Mouse (Mus musculus) cerebellum, postnatal 10 days (tissue): Measurements from ENCODE around the gene Fgf4.

Experiments used
- DNase-seq, 2 experiments: peaks; one replicate each; pipeline ENCODE4 v3.0.0; 2021; ENCODE audit warnings: mixed read lengths in 2 of 2

Fgf4 gene

GRCm38 (mm10) chr7:144847067-144847466, at the start of gene Fgf4:
Gene Fgf4 (plus strand): TSS chr7:144847367.
- no peak for DNase-seq

DNA sequence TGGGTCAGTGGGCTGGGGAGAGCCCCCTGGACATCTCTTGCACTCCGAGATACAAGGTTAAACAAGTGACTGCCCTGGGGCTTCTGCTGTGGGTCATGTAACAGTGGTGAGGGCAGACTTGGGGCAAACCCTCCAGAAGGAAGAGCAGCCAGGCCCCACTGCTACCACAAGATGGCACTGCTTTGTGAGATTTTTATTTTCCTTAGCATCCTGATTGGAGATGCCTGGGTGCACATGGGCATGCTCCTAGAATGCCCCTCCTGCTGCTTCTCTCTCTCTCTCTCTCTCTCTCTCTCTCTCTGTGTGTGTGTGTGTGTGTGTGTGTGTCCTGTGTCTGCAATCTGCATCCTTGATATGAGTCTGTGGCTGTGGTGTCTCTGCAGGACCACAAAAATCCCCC, 48.7 kb upstream of the Fgf4 start:
- peak; percentile 66 to 70 for DNase-seq

GRCm38 (mm10) chr7:144807036-144807435, 40.1 kb upstream of the Fgf4 start:
- no peak for DNase-seq

DNA sequence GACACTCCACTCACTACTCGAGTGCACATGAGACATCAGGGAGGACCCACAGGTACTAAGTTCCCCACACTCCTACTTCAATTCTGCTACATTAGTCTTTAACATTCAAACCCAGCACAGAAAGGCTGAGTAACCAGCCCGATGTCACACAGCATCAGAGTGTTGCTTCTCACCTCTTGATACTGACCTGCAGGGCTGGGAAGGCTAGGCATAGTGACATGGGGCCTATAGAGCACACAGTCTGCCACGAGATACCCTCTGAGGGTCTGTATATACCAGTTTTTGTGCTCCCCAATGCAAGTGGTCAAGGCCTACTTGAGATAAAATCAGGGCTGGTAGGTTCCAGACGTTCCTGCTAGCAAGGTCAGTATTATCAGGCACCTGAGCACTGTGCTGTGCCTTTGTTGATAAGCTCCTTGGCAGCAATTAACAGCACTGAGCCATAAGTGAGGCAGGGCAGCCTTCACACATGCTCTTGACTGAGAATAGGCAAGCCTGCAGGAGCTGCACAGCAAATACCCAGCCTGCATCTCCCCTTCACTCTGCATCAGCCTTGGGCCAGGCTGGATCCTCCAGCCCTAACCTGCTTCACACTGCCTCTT, 39.1 kb upstream of the Fgf4 start:
- no peak for DNase-seq

GRCm38 (mm10) chr7:144811521-144811920, 35.6 kb upstream of the Fgf4 start:
- DNase-seq: no peak

DNA sequence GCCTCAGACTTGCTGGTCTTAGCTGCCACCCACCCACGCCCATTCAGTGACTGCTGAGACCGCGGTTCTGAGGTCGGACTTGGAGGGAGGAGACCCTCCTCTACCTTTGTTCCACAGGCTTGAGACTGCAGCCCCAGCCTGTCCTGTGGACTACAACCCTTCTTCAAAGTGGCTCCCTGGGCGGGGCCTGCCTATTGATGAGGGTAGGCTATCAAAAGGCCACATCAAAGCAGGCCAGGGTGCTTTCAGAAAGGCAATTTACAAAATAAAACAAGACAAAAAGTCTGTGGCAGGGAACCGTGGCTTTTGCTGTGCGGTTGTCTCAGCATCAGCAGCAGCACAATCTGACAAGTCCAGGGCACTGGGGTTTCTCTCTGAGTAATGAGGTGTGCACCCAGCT, 25.3 kb upstream of the Fgf4 start:
- no peak for DNase-seq

DNA sequence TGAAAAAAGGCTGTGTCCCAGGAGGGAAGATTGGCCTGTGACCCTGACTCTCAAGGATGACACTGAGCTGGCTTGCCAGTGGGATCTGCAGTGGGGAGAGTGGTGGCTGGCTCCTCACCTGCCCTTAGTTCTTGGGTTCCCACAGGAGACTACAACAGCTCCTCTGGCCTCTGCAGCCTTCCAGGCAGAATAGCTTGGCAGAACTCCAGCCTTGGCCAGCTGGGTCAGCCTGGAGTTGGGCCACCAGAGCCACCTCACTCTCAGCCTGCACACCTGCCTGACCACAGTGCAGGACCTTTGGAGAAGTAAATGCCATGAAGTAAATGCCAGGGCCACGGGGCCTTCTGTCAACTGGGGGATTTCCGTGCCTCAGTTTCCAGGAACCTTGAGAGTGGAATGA, 23.2 kb upstream of the Fgf4 start:
- peak; percentile 62 to 63 for DNase-seq

GRCm38 (mm10) chr7:144828369-144828768, 18.8 kb upstream of the Fgf4 start:
- DNase-seq: no peak

DNA sequence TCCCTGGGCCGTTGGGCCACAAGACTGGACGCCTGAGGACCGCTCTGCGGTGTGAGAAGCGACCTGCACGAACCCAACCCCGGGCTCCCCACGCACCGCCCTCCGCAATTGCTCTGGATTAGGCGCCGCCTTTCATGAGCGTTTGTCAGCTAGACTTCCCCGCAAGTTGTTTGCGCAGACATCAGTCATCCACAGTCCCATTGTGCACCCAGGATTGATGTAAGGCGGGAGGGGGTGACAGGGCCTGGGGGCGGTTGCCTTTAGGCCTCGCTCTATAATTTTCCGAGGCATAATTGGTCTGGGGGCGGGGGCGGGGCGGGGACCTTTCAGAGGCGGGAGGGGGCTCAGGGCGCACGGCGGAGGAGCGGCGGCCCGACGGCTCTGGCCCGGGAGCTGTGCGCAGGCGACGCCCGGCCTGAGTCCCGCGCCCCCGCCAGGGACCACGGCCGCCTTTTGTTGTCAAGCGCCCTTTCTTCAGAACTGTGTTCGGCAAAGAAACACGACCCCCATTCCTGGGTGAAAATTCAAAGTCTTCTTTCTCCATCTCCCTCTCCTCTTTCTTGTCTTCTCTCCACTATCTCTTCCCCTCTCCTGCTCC, 9.2 kb upstream of the Fgf4 start, which contains the start of gene Fgf3:
Gene Fgf3 (plus strand): TSS at position 193 of the 598 bp plus-strand sequence.
- no peak for DNase-seq

- DNase-seq: peak; percentile 49 to 51
These were observed 8.4 kb upstream of the Fgf4 start for GRCm38 (mm10) chr7:144838522-144839503.

DNA sequence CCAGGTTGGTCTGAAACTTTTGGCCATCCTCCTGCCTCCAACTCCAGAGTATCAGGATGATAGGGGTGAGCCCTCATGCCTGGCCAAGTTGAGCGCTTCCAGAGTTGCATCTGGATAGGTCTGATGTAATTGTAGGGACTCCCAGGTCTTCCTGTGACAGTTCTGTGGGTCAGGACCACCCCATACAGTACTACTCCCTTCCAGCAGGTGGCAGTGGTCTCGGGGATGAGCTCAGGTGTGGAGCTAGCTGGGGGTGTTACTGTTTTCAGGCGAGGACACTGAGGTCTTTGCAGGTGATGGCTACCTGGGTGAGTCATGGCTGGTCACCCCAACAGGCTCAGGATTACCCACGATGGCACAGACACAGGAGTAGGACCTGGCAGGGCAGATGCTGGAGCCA, 1.0 kb upstream of the Fgf4 start:
- peak; percentile 59 to 62 for DNase-seq

DNA sequence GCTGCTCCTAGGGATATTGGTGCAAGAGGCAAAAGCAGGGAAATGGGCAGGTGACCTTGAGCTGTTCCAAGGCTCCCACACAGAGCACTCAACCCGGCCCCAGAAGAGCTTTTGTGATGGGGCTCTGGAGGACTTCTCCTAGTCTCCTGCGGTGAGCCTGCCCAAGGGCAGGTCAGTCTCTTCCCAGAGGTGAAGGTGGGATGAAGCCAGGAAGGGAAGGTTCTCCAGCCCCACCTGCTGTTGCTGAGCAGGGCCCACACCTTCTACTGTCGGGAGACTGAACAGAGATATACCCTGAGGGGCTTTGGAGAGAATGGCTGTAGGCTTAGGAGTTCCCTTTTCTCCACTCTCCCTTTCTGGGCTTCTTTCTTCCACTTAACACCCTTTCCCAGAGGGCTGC, 4.2 kb downstream of the Fgf4 start:
- no peak for DNase-seq

GRCm38 (mm10) chr7:144854966-144855365, 7.8 kb downstream of the Fgf4 start:
- DNase-seq: no peak

GRCm38 (mm10) chr7:144857158-144857557, 10.0 kb downstream of the Fgf4 start:
- DNase-seq: no peak

DNA sequence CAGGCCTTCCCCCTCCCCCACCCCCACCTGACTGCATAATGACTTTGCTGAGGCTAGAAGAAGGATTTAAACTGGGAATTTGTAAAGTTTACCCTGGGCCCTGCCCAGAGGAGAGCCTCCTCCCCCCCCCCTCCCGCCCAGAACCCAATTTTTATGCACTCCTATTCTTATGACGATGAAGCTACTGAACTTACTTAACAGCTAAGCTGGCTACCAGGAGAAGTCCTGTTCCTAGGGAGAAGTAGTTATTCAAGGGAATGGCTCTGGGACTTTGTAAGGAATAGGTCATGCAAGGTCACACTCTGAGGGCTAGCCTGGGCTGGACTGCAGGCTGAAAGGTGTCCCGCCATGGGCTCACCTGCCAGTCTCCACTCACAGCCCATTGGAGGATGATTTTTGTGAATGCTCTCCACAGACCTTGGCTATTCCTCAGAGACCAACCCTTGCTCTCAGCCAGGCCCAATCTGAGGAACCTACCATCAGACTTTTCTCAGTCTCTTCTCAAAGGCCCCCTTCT, 10.7 kb downstream of the Fgf4 start:
- no peak for DNase-seq

- no peak for DNase-seq
These were observed 11.5 kb downstream of the Fgf4 start for GRCm38 (mm10) chr7:144858702-144859101.

DNA sequence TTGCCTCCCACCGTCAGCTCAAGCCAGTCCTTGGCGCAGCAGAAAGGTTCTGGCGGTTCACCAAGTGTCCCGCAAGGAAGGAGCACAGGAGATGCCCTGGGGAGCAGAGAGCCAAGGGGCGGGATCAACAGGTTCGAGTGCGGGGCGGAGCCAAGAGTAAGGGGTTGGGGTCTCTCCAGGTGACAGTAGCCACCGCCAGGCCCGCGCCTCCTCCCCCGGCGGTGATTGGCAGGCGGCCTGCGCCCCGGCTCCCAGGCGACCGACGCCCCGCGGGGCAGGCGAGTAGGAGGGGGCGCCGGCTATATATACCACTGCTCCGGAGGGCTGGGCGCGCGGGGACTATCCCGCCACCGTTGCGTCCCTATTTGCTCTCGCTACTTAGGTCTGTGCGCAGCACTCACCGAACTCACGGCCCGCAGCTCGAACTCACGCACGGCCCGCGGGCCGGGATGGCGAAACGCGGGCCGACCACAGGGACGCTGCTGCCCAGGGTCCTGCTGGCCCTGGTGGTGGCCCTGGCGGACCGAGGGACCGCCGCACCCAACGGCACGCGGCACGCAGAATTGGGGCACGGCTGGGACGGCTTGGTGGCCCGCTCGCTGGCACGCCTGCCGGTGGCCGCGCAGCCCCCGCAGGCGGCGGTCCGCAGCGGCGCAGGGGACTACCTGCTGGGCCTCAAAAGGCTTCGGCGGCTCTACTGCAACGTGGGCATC, 14.0 kb downstream of the Fgf4 start:
- peak; percentile 22 to 30 for DNase-seq

DNA sequence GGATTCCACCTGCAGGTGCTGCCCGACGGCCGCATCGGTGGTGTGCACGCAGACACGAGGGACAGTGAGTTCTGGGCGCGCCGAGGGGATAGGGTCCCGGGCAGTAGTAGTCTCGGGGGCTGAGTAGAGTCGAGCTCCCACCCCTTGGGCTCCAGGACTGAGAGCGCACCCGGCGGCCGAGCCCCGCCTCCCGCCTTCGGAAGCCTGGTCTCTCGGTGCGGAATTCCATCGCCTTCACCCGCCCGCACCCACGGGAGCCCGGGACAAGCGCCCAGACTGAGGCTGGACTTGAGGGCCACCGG, 14.6 kb downstream of the Fgf4 start:
- DNase-seq: peak; percentile 33 to 41

DNA sequence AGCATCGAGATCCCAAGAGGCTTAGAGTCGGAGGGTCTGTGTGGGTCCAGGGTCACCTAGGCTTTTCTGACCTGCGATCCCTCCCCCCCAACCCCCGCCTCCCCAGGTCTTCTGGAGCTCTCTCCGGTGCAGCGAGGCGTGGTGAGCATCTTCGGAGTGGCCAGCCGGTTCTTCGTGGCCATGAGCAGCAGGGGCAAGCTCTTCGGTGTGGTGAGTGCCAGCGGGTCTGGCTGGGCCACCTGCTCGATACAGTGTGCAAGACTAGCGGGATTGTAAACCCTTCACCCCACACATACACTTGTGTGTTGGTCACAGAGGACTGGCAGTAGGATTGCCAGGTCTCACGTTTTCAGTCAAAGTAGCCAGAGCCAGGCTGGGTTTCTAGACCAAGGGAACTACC, 15.0 kb downstream of the Fgf4 start:
- DNase-seq: peak; percentile 63 to 77

DNA sequence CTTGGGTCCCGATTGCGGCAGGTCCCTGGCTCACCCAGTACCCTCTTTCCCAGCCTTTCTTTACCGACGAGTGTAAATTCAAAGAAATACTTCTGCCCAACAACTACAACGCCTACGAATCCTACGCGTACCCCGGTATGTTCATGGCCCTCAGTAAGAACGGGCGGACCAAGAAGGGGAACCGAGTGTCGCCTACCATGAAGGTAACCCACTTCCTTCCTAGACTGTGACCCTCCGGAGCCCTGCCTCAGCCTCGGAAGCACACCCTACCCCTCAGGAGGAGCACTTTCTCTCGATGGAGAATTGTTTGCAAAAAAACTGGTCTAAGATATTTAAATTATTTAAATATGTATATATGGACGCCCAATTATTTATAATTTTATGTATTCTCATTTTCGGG, 15.5 kb downstream of the Fgf4 start:
- DNase-seq: no peak

DNA sequence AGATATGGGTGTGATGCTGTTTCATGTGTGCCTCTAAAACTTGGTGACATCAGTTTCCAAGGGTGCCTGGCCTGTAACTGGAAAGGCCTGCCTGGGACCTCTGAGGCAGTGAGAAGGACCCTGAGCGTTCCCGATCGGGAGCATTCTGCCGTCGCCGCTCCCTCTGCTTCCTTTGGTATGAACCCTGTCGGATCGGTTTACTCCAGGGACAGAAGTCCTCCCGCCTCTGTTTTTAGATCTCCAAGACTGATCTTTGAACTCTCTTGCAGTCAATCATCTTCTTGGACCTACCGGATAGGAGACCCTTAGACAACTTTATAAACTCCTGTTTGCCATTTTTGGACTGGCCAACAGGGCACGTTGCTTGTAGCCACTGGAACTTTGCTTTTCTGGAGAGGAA, 16.0 kb downstream of the Fgf4 start:
- DNase-seq: no peak

GRCm38 (mm10) chr7:144864160-144864670, 17.0 kb downstream of the Fgf4 start:
- DNase-seq: no peak

DNA sequence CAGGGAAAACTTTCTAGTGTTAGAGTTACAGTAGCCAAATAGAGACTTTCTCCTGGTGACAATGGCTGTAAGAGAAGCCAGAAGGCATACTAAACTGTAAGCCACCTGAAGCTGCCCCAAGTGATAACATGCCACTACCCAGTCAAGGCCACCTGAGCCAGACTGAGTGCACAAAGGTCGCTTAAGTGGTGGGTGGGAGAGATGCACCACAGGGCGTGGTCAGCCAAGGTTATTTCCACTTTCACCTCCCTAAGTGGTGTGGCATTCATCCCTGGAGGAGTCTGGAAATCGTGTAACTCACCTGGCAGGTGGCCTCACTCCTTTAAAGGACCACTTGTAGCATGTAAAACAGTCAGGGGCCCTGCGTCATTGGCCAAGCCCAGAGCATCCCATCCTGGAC, 20.0 kb downstream of the Fgf4 start:
- no peak for DNase-seq
